Mouse (Mus musculus) thymus, adult 2 months (tissue): ENCODE measurements around the gene Ankrd11. TPM values are rescaled to one million over a fixed set of nuclear protein-coding genes. Genes with fewer than 3 reads are reported as not detected.
A peak's percentile ranks its signal among the peaks of the same experiment; 100 is the strongest.

Experiments used
- DNase-seq: peaks from one replicate; pipeline ENCODE4 v3.0.0; 2021
- H3K27ac ChIP-seq: fragments of 200-500 bp; 2 replicates; pipeline ENCODE4 v1.5.1; 2012; ENCODE audit warnings: low read length, control low read depth; ENCODE audit not compliant: control insufficient read depth, insufficient read depth
- H3K27me3 ChIP-seq: fragments of 200-500 bp; 2 replicates; pipeline ENCODE4 v1.6.1; 2012; ENCODE audit warnings: mild to moderate bottlenecking, low read length, moderate library complexity, mixed read lengths; ENCODE audit not compliant: control insufficient read depth, insufficient read depth
- H3K36me3 ChIP-seq: fragments of 200-500 bp; 2 replicates; pipeline ENCODE4 v1.6.1; 2012; ENCODE audit warnings: mild to moderate bottlenecking, low read length, moderate library complexity; ENCODE audit not compliant: control insufficient read depth, insufficient read depth
- H3K4me1 ChIP-seq: fragments of 200-500 bp; replicated peaks from 2 replicates; pipeline ENCODE4 v1.6.1; 2012; ENCODE audit warnings: low read length; ENCODE audit not compliant: control insufficient read depth, insufficient read depth
- H3K4me3 ChIP-seq: fragments of 200-500 bp; 2 replicates; pipeline ENCODE4 v1.5.1; 2012; ENCODE audit warnings: mild to moderate bottlenecking, low read length, control low read depth, moderate library complexity; ENCODE audit not compliant: control insufficient read depth, insufficient read depth
- CTCF ChIP-seq: fragments of 200-500 bp; IDR thresholded peaks from 2 replicates; pipeline ENCODE4 v1.5.1; 2012; ENCODE audit warnings: mild to moderate bottlenecking, control low read depth, low read length, moderate library complexity, borderline replicate concordance; ENCODE audit not compliant: control insufficient read depth, poor library complexity, insufficient read depth; ENCODE audit errors: extremely low read depth
- POLR2A ChIP-seq: fragments of 200-500 bp; IDR thresholded peaks from 2 replicates; pipeline ENCODE4 v1.6.1; 2012; ENCODE audit warnings: mild to moderate bottlenecking, low read length, control low read depth, moderate library complexity; ENCODE audit not compliant: control insufficient read depth, poor library complexity, insufficient read depth; ENCODE audit errors: extremely low read depth
- WGBS: fragments of 180-500 bp; shearing (Covaris S2); methylation state at CpG from one replicate; pipeline ENCODE4 v1.1.7; 2018; 5-methylcytosine and 5-hydroxymethylcytosine counted together
- polyA plus RNA-seq: library from polyadenylated mRNA; depleted of rRNA; stranded (reverse); fragments of >200 nt; gene quantifications from 2 replicates; pipeline ENCODE4 v1.2.3, GENCODE M21; 2012

The Ankrd11 gene
- polyA plus RNA-seq, 1 experiment, result 118 TPM

GRCm38 (mm10) chr8:122931834-122932560 lies 110.1 kb downstream of the Ankrd11 start:
- H3K27me3 ChIP-seq, result no peaks in the 10 kb centered on the region
- H3K4me3 ChIP-seq, result no peak overlapping the region
- DNase-seq, result no peak
- 61% methylated on average over 3 of the region's 3 CpGs for WGBS
- peaks cover 22% of the 10 kb centered on the region for H3K4me1 ChIP-seq
- H3K27ac ChIP-seq, result no peak overlapping the region
- H3K36me3 ChIP-seq, result no peaks in the 10 kb centered on the region
- TF ChIP-seq CTCF (no peak), POLR2A (no peak)

DNA sequence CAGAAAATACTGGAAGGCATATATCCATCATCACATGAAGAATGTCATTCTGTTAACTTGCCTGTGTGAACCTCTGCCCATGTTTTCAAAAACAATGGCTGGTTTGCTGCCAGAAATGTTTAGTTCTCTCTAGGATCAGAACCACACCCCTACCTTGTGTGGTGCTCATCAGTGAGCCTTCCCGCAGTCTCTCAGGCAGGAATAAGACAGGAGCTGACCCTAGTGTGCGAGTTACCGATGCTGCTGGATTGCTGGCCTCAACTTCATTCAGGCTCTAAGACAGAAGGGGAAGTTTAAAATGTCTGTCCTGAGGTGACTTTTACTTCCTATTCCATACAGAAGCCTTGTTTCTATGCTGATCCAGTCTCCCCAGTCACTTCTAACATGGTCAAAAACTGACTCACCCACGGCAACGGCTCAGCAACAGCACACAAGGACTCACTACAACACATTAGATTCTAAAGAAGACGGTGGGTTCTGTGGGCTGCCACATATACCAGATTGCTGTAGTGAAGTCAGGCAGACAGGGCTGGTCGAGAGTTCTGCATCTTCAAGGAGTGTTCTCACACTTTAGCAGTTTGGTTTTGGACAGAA lies 113.3 kb downstream of the Ankrd11 start:
- Histone ChIP-seq H3K4me1 (peaks cover 24% of the 10 kb centered on the region), H3K27ac (no peak overlapping the region), H3K36me3 (no peaks in the 10 kb centered on the region), H3K27me3 (no peaks in the 10 kb centered on the region), H3K4me3 (no peak overlapping the region)
- no peak for TF ChIP-seq CTCF
- TF ChIP-seq POLR2A, result no peak
- WGBS, result 45% methylated on average over 7 of the region's 7 CpGs
- no peak for DNase-seq

DNA sequence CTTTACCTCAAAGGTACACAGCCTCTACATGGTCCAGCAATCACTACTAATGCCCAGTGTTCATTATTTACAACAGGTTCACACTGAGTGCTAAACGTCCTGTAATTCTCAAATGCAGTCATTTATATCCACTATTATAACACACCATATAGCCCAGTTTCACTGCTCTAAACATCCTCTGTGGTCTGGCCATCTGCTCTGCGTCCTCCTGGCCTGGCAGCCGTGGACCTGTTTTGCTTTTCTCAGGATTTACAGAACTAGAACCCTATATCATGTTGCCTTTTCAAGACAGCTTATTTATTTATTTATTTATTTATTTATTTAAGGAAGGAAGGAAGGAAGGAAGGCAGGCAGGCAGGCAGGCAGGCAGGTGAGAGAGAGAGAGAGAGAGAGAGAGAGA lies 114.2 kb downstream of the Ankrd11 start:
- no peaks in the 10 kb centered on the region for H3K36me3 ChIP-seq
- peaks cover 26% of the 10 kb centered on the region for H3K4me1 ChIP-seq
- H3K27ac ChIP-seq, result no peak overlapping the region
- TF ChIP-seq POLR2A (no peak), CTCF (no peak)
- 88% methylated on average over 3 of the region's 3 CpGs for WGBS
- H3K4me3 ChIP-seq, result no peak overlapping the region
- no peaks in the 10 kb centered on the region for H3K27me3 ChIP-seq
- no peak for DNase-seq

GRCm38 (mm10) chr8:122926782-122927181 lies 115.3 kb downstream of the Ankrd11 start:
- Histone ChIP-seq H3K27ac (no peak overlapping the region), H3K4me1 (peaks cover 20% of the 10 kb centered on the region), H3K4me3 (no peak overlapping the region), H3K36me3 (no peaks in the 10 kb centered on the region), H3K27me3 (no peaks in the 10 kb centered on the region)
- 96% methylated on average over 7 of the region's 7 CpGs for WGBS
- peak; percentile 41 for DNase-seq
- TF ChIP-seq CTCF, result 0 out of 2 replicates have a peak, but pooled peaks have one; percentile 27
- TF ChIP-seq POLR2A, result no peak

GRCm38 (mm10) chr8:122925939-122926722 lies 115.9 kb downstream of the Ankrd11 start:
- Histone ChIP-seq H3K27me3 (no peaks in the 10 kb centered on the region), H3K27ac (no peak overlapping the region), H3K4me3 (no peak overlapping the region), H3K36me3 (no peaks in the 10 kb centered on the region), H3K4me1 (peaks cover 17% of the 10 kb centered on the region)
- 93% methylated on average over 8 of the region's 8 CpGs for WGBS
- TF ChIP-seq POLR2A, result no peak
- no peak for TF ChIP-seq CTCF
- DNase-seq, result no peak

GRCm38 (mm10) chr8:122924091-122924490 lies 118.0 kb downstream of the Ankrd11 start:
- H3K36me3 ChIP-seq, result no peaks in the 10 kb centered on the region
- H3K4me3 ChIP-seq, result no peak overlapping the region
- DNase-seq, result no peak
- no peak for TF ChIP-seq POLR2A
- no peaks in the 10 kb centered on the region for H3K27me3 ChIP-seq
- H3K4me1 ChIP-seq, result peaks cover 22% of the 10 kb centered on the region
- WGBS, result 20% methylated on average over 6 of the region's 6 CpGs
- H3K27ac ChIP-seq, result no peak overlapping the region
